Mouse (Mus musculus) CD8-positive naive resting alpha-beta T cell, adult 2 months (primary cell): Measurements from ENCODE around the gene Naaa.

Experiments used
- DNase-seq, 2 experiments: peaks; one replicate each; pipeline ENCODE4 v3.0.0; 2022; ENCODE audit warnings: low read depth in 2 of 2, low spot score in 2 of 2

Naaa gene

DNA sequence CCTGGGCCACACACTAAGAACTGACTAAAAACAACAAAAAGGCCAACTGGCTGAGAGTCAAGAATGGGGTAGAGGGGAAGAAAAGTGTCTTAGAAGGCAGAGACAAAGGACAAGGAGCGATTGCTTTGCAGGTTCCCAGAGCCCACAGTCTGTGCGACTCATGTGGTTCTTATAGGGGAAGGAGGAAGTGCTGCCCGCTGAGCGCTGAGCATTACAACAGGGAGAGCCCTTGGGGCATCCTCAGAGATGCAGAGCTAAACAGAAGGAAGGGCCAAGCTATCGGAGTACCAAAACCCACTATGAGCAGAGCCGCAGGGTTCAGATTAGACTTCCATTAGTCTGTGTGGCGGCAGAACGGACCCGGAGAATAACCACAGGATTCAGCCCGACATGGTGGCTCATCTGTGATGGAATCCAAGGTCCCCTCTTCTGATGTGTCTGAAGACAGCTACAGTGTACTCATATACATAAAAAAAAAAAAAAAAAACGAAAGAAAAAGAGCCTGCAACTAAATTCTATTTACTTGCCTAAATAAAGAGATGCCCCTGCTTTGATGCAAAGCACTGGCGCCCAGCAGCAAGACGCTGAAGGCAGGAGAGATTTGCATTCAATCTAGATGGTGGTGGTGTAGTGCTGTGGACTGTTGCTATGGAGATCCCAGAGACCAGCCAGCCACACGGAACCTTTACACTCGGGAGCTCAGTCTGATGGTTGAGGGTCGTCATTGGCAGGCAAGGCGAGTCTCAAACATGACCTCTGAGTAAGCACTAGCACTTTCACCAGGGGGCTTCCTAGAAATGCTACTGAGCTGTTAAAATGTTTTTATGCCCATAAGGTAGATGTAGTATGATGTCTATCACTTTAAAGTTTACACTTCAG lies 58.8 kb downstream of the Naaa start:
- no peak for DNase-seq

DNA sequence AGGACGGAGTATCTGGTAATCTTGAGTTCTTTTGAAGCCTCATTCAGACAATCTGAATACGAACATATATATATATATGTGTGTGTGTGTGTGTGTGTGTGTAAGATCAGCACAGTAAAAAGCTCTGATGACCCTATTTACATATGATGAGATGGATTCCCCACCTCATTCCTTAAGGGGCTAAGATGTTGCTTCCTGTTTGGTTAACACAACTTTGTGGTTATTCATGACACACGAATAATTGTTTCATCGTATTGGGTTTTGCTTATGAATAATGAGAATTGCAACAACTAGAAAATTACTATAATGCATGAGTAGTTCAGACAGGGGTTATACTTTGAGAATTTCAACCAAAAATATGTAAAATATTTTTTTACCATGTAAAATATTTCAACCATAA lies 62.7 kb downstream of the Naaa start, which contains the start of gene U90926:
TSS of gene U90926 (minus strand) at position 101 of the 400 bp plus-strand sequence.
- no peak for DNase-seq

DNA sequence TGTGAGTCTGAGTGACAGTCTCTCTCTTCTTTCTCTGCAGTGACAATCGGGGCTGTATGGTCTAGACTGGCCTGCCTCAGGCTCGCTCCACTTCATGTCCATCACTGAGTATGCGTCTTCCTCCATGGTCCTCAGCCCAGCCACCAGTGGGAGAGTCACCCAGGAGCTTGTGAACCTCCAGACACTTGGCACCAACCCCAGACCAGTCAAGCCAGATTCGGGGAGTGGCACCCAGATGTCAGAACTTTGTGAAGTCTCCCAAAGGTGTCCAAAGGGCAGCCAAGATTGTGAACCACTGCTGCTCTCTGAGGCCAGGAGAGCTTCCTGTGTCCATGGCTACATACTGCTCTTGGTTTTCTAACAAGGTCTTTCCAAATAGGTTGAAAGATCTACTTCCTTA lies 65.7 kb downstream of the Naaa start:
- DNase-seq = no peak

- DNase-seq = no peak
Measured at GRCm38 (mm10) chr5:92210205-92210604, 67.8 kb downstream of the Naaa start.
